Mouse (Mus musculus): ENCODE results near the gene Parp14. TPM values are rescaled to one million over a fixed set of nuclear protein-coding genes. Genes with fewer than 3 reads are reported as not detected.

The Parp14 gene
- total RNA-seq, 2 experiments from 2014 or later, result 36.6 to 41.9 TPM

GRCm38 (mm10) chr16:35871898-35872297, 554 bp upstream of the Parp14 start:
- ATAC-seq (ENCODE audit: poor library complexity, severe bottlenecking), result peak; percentile 16

GRCm38 (mm10) chr16:35870581-35871047, 730 bp downstream of the Parp14 start:
- no peak for ATAC-seq (ENCODE audit: poor library complexity, severe bottlenecking)

GRCm38 (mm10) chr16:35869656-35870055, 1.7 kb downstream of the Parp14 start:
- no peak for ATAC-seq (ENCODE audit: poor library complexity, severe bottlenecking)

GRCm38 (mm10) chr16:35869126-35869525, 2.2 kb downstream of the Parp14 start:
- 0 out of 2 replicates have a peak, but pooled peaks have one; percentile 8 for ATAC-seq (ENCODE audit: poor library complexity, severe bottlenecking)

- ATAC-seq (ENCODE audit: poor library complexity, severe bottlenecking), result no peak
These were observed 3.6 kb downstream of the Parp14 start for GRCm38 (mm10) chr16:35867726-35868125.

GRCm38 (mm10) chr16:35862057-35862456, 9.3 kb downstream of the Parp14 start:
- 0 out of 2 replicates have a peak, but pooled peaks have one; percentile 40 for ATAC-seq (ENCODE audit: poor library complexity, severe bottlenecking)

- no peak for ATAC-seq (ENCODE audit: poor library complexity, severe bottlenecking)
These were observed 11.1 kb downstream of the Parp14 start for GRCm38 (mm10) chr16:35860236-35860635.

- no peak for ATAC-seq (ENCODE audit: poor library complexity, severe bottlenecking)
These were observed 14.6 kb downstream of the Parp14 start for GRCm38 (mm10) chr16:35856766-35857165.

- no peak for ATAC-seq (ENCODE audit: poor library complexity, severe bottlenecking)
These were observed 15.5 kb downstream of the Parp14 start for GRCm38 (mm10) chr16:35855846-35856245.

GRCm38 (mm10) chr16:35847138-35847537, 24.2 kb downstream of the Parp14 start:
- peak; percentile 59 for ATAC-seq (ENCODE audit: poor library complexity, severe bottlenecking)

GRCm38 (mm10) chr16:35839680-35840079, 31.7 kb downstream of the Parp14 start:
- ATAC-seq (ENCODE audit: poor library complexity, severe bottlenecking), result peak; percentile 52

GRCm38 (mm10) chr16:35834653-35835052, 36.7 kb downstream of the Parp14 start:
- no peak for ATAC-seq (ENCODE audit: poor library complexity, severe bottlenecking)

- no peak for ATAC-seq (ENCODE audit: poor library complexity, severe bottlenecking)
These were observed 38.4 kb downstream of the Parp14 start for GRCm38 (mm10) chr16:35832926-35833325.

- no peak for ATAC-seq (ENCODE audit: poor library complexity, severe bottlenecking)
These were observed 41.3 kb downstream of the Parp14 start for GRCm38 (mm10) chr16:35829999-35830398.

GRCm38 (mm10) chr16:35817255-35818089, 53.9 kb downstream of the Parp14 start:
- ATAC-seq (ENCODE audit: poor library complexity, severe bottlenecking), result peak; percentile 98

GRCm38 (mm10) chr16:35813119-35813518, 58.2 kb downstream of the Parp14 start:
- ATAC-seq (ENCODE audit: poor library complexity, severe bottlenecking), result no peak

- ATAC-seq (ENCODE audit: poor library complexity, severe bottlenecking), result no peak
These were observed 62.5 kb downstream of the Parp14 start for GRCm38 (mm10) chr16:35808838-35809237.

- no peak for ATAC-seq (ENCODE audit: poor library complexity, severe bottlenecking)
These were observed 63.7 kb downstream of the Parp14 start for GRCm38 (mm10) chr16:35807663-35807992.

GRCm38 (mm10) chr16:35806973-35807662, 64.2 kb downstream of the Parp14 start:
- no peak for ATAC-seq (ENCODE audit: poor library complexity, severe bottlenecking)

- ATAC-seq (ENCODE audit: poor library complexity, severe bottlenecking), result peak; percentile 51
These were observed 67.6 kb downstream of the Parp14 start for GRCm38 (mm10) chr16:35803723-35804122.

GRCm38 (mm10) chr16:35802163-35802562, 69.2 kb downstream of the Parp14 start:
- ATAC-seq (ENCODE audit: poor library complexity, severe bottlenecking), result peak; percentile 96

- ATAC-seq (ENCODE audit: poor library complexity, severe bottlenecking), result no peak
These were observed 79.3 kb downstream of the Parp14 start for GRCm38 (mm10) chr16:35791962-35792521.

Data from megakaryocyte, adult 5-6 weeks (primary cell).